Comparison of ENCODE assay signal across 7 mouse cellular contexts in the genomic region with DNA sequence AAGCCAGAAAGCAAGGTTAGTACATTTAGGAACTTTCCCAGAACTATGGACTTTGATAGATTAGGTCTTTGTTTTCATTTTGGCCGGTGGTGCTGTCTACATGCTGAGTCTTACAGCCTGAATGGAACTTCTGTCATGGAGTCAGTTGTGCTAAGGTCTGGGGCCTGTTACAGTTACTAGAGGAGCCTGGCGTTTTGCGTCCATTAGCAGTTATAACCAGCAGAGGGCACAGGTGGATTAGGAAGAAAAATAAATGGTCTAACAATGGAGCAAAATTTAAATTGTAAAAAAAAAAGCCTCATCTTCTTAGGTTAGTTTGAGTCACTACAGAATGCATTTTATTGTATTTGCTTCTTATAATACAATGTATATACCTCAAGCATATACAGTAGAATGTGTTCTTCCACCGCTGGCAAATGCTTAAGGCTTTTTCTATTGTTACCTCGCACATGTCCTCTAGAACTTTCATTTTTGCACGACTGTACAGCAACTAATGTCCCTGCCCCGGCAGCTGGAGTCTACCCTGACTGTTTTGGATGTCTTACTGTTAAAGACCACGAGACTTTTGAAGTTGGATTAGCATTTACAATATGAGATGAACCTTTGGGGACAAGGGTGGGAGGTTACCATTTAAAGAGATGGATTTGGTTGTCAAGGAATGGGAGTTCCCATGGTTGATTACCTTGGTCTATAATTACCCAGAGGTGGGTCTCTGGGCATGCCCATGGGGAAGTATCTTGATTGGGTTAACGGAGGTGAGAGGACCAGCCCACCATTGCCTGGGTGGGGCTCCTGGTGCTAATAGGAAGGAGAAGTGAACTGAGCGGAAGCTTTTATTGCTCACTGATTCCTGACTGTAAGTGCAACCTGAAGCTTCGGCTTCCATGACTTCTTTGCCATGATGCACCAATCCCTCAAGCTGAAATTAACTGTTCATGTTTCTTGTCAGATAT. TPM values are rescaled to one million over a fixed set of nuclear protein-coding genes. Genes with fewer than 3 reads are reported as not detected.
DNase-seq lines count a peak whose midpoint lies in the region; ATAC-seq and TF ChIP-seq lines count a peak whose summit lies in the region.

No protein-coding gene starts in this region.

- H3K27ac ChIP-seq in midbrain, embryonic 12.5 days (replicated peaks) = no peak overlapping the region
- no peak overlapping the region for H3K27ac ChIP-seq in midbrain, embryonic 10.5 days (replicated peaks)
- no peak overlapping the region for H3K27ac ChIP-seq in neural tube, embryonic 14.5 days (ENCODE audit: low read depth, low read length)

- TF ChIP-seq POLR2A in brain, embryonic 14.5 days (IDR thresholded peaks at IDR 0.05; ENCODE audit: borderline replicate concordance, extremely low read depth, insufficient read depth, insufficient read length, poor library complexity, severe bottlenecking) = no peak

- TF ChIP-seq CTCF in brain, embryonic 14.5 days (IDR thresholded peaks at IDR 0.05; ENCODE audit: borderline replicate concordance, extremely low read depth, insufficient read depth, insufficient read length) = peak; percentile 56; the same call in 1 of the 2 replicates

- no peak for DNase-seq in midbrain, embryonic 10.5 days (ENCODE audit: low spot score)
- DNase-seq in MEL-GATA-1-ER (ENCODE audit: extremely low read depth, low read depth) = peak; percentile 18
- DNase-seq in brain, embryonic 14.5 days (ENCODE audit: low read depth) = peak; percentile 82
- DNase-seq in gastrocnemius, postnatal 14 days = peak; percentile 22
- peak; percentile 31 for DNase-seq in layer of hippocampus, adult 9-10 months (ENCODE audit: low spot score)

- H3K36me3 ChIP-seq in midbrain, embryonic 12.5 days = no peaks in the 10 kb centered on the region
- H3K36me3 ChIP-seq in midbrain, embryonic 10.5 days = no peaks in the 10 kb centered on the region
- H3K36me3 ChIP-seq in neural tube, embryonic 14.5 days (ENCODE audit: control insufficient read depth, insufficient read depth, low read length) = no peaks in the 10 kb centered on the region

- no peaks in the 10 kb centered on the region for H3K4me1 ChIP-seq in midbrain, embryonic 12.5 days
- no peaks in the 10 kb centered on the region for H3K4me1 ChIP-seq in midbrain, embryonic 10.5 days
- no peaks in the 10 kb centered on the region for H3K4me1 ChIP-seq in neural tube, embryonic 14.5 days (ENCODE audit: control insufficient read depth, insufficient read depth, low read length)

- H3K4me2 ChIP-seq in midbrain, embryonic 12.5 days (replicated peaks) = no peak overlapping the region
- H3K4me2 ChIP-seq in neural tube, embryonic 14.5 days (ENCODE audit: low read depth, low read length) = no peak overlapping the region

- H3K27me3 ChIP-seq in midbrain, embryonic 12.5 days = no peaks in the 10 kb centered on the region
- no peaks in the 10 kb centered on the region for H3K27me3 ChIP-seq in midbrain, embryonic 10.5 days (ENCODE audit: low read depth, poor library complexity, severe bottlenecking)
- no peaks in the 10 kb centered on the region for H3K27me3 ChIP-seq in neural tube, embryonic 14.5 days (ENCODE audit: control insufficient read depth, insufficient read depth, low read length)

- ATAC-seq in midbrain, embryonic 12.5 days (ENCODE audit: low FRiP score, low read depth) = 0 out of 2 replicates have a peak, but pooled peaks have one; percentile 30
- peak; percentile 58; the same call in 1 of the 2 replicates for ATAC-seq in neural tube, embryonic 14.5 days (ENCODE audit: low read depth)

- WGBS in midbrain, embryonic 12.5 days = 70% methylated on average over 11 of the region's 11 CpGs
- WGBS in midbrain, embryonic 10.5 days = 71% methylated on average over 11 of the region's 11 CpGs
- 64% methylated on average over 11 of the region's 11 CpGs for WGBS in neural tube, embryonic 14.5 days

- no peaks in the 10 kb centered on the region for H3K9me3 ChIP-seq in midbrain, embryonic 12.5 days
- no peaks in the 10 kb centered on the region for H3K9me3 ChIP-seq in midbrain, embryonic 10.5 days (replicated peaks)
- H3K9me3 ChIP-seq in neural tube, embryonic 14.5 days (ENCODE audit: control insufficient read depth, low read length) = no peaks in the 10 kb centered on the region

- no peak overlapping the region for H3K4me3 ChIP-seq in midbrain, embryonic 12.5 days
- no peak overlapping the region for H3K4me3 ChIP-seq in midbrain, embryonic 10.5 days
- H3K4me3 ChIP-seq in neural tube, embryonic 14.5 days (ENCODE audit: low read depth, low read length) = no peak overlapping the region

- no peak overlapping the region for H3K9ac ChIP-seq in midbrain, embryonic 12.5 days (replicated peaks)
- H3K9ac ChIP-seq in neural tube, embryonic 14.5 days (replicated peaks; ENCODE audit: low read depth, low read length) = no peak overlapping the region

- intact Hi-C loops in gastrocnemius, postnatal 14 days (cut with DNase I; ENCODE audit: low total_unique reads) = loop anchor here (5.0 kb wide), 1 partner anchor 351 kb away; no protein-coding TSS in a partner anchor

RNA-seq across cellular contexts. Expression of gene BC048403, which starts 38.2 kb away (rescaled TPM):
- 2.1 and 2.2 TPM in 2 replicates for polyA plus RNA-seq in midbrain, embryonic 12.5 days (2016; fragmentation: Nextera tagmentation; extraction: Ambion mirVana)
- 2.8 and 3.2 TPM in 2 replicates for polyA plus RNA-seq in midbrain, embryonic 10.5 days (2016; fragmentation: Nextera tagmentation; extraction: Ambion mirVana)
- polyA plus RNA-seq in brain, embryonic 14.5 days (2012; rRNA removed) = 4.2 and 4.8 TPM in 2 replicates
- total RNA-seq in gastrocnemius, postnatal 14 days (2021) = 1 to 10 TPM; 1.4 to 2.0 TPM
- polyA plus RNA-seq in neural tube, embryonic 14.5 days (2014; fragmentation: Nextera tagmentation; extraction: Ambion mirVana) = 2.2 and 3.0 TPM in 2 replicates
